In genomic region chr14:47648706-47649630, GRCm38 (mm10) we compare ENCODE assay signal across 8 mouse cellular contexts. TPM values are rescaled to one million over a fixed set of nuclear protein-coding genes. Genes with fewer than 3 reads are reported as not detected.
A peak's percentile ranks its signal among the peaks of the same experiment; 100 is the strongest.
DNase-seq lines count a peak whose midpoint lies in the region; ATAC-seq lines count a peak whose summit lies in the region.

No protein-coding gene starts in this region.

- peaks cover 10% of the 10 kb centered on the region; the same call in 1 of the 2 replicates for H3K4me1 ChIP-seq in intestine, embryonic 14.5 days (replicated peaks; ENCODE audit: control insufficient read depth, insufficient read depth, low read length)

- peak overlapping the region; percentile 97 for H3K27ac ChIP-seq in intestine, embryonic 14.5 days (ENCODE audit: low read depth)

- H3K36me3 ChIP-seq in intestine, embryonic 14.5 days (ENCODE audit: control insufficient read depth, insufficient read depth, low read length) = no peaks in the 10 kb centered on the region

- H3K4me3 ChIP-seq in intestine, embryonic 14.5 days (ENCODE audit: low read depth, low read length) = peak overlapping the region; percentile 91

- peak; percentile 64 for ATAC-seq in activated CD4-positive, CD25-positive, alpha-beta regulatory T cell, adult 4 months
- peak; percentile 97 for ATAC-seq in intestine, embryonic 14.5 days (replicated peaks; ENCODE audit: low FRiP score, low TSS enrichment, low read depth)
- ATAC-seq in megakaryocyte-erythroid progenitor cell, adult 5-6 weeks (replicated peaks; ENCODE audit: low FRiP score, low TSS enrichment, poor library complexity, severe bottlenecking) = peak; percentile 70

- intact Hi-C loops in gastrocnemius, postnatal 14 days (cut with DNase I; ENCODE audit: low total_unique reads) = no loop called here
- intact Hi-C loops in left cerebral cortex, postnatal 14 days (cut with DNase I) = loop anchor here (2.0 kb wide), 1 partner anchor 50 kb away; no protein-coding TSS in a partner anchor

- H3K9ac ChIP-seq in intestine, embryonic 14.5 days (ENCODE audit: low read length) = peak overlapping the region; percentile 97

- no peaks in the 10 kb centered on the region for H3K27me3 ChIP-seq in intestine, embryonic 14.5 days (replicated peaks; ENCODE audit: control insufficient read depth, insufficient read depth, low read length)

- peak overlapping the region; percentile 57 for H3K4me2 ChIP-seq in intestine, embryonic 14.5 days (ENCODE audit: low read length)

- WGBS in intestine, embryonic 14.5 days = under 1% methylated on average over 57 of the region's 82 CpGs

- no peaks in the 10 kb centered on the region for H3K9me3 ChIP-seq in intestine, embryonic 14.5 days (ENCODE audit: control insufficient read depth, low read length)

- peak; percentile 86 for DNase-seq in embryo, embryonic 10 days (ENCODE audit: low spot score)
- peak; percentile 83 for DNase-seq in gastrocnemius, postnatal 14 days
- peak; percentile 90 for DNase-seq in intestine, embryonic 14.5 days (ENCODE audit: low spot score)
- peak; percentile 73 to 82 for DNase-seq in left cerebral cortex, postnatal 14 days (ENCODE audit: low spot score in 2 of 2)
- DNase-seq in right cerebral cortex, postnatal 25 days = peak; percentile 88
- peak; percentile 74 to 81 for DNase-seq in urinary bladder, postnatal 36 days (ENCODE audit: low spot score in 2 of 2)

RNA-seq across cellular contexts. Expression of gene Ktn1, which starts 0.7 kb away (rescaled TPM):
- 10 to 100 TPM; 51.3 to 63.1 TPM for polyA plus RNA-seq in activated CD4-positive, CD25-positive, alpha-beta regulatory T cell, adult 4 months (2017; shearing (Covaris generic))
- total RNA-seq in gastrocnemius, postnatal 14 days (2021) = 100 to 1,000 TPM; 108 to 113 TPM
- 75.4 and 80.1 TPM in 2 replicates for polyA plus RNA-seq in intestine, embryonic 14.5 days (2014; fragmentation: Nextera tagmentation; extraction: Ambion mirVana)
- total RNA-seq in left cerebral cortex, postnatal 14 days (2021) = 10 to 100 TPM; 89.8 to 94.0 TPM
- 77.1 and 92.2 TPM in 2 replicates for total RNA-seq in megakaryocyte-erythroid progenitor cell, adult 5-6 weeks (2014; fragmentation: Nextera tagmentation)
- total RNA-seq in megakaryocyte-erythroid progenitor cell, adult 5-6 weeks (2017) = 104 and 119 TPM in 2 replicates

Comparison
In these comparisons a context has a peak if more than half of its experiments do, and no peak if none do; other contexts are left out.
1. Peak in every context shown above with its lines: DNase-seq, ATAC-seq, H3K4me3 ChIP-seq and H3K27ac ChIP-seq.